Mouse (Mus musculus): Measurements from ENCODE around the gene Mdm2.

- TF ChIP-seq CTCF (IDR thresholded peaks at IDR 0.05; ENCODE audit: low read depth), result no peak
- no peak for TF ChIP-seq EP300 (optimal IDR thresholded peaks at IDR 0.05)
Observed at GRCm38 (mm10) chr10:117727518-117728110, 17.1 kb upstream of the Mdm2 start.

All from stomach, postnatal 0 days (tissue).